Mouse (Mus musculus): ENCODE measurements around the gene Sh3kbp1.

The Sh3kbp1 gene

GRCm38 (mm10) chrX:159650727-159651126 lies 23.7 kb downstream of the Sh3kbp1 start:
- no peak for TF ChIP-seq GATA4 (IDR thresholded peaks at IDR 0.05; ENCODE audit: insufficient replicate concordance, low read length)

GRCm38 (mm10) chrX:159671388-159671787 lies 44.3 kb downstream of the Sh3kbp1 start:
- no peak for TF ChIP-seq GATA4 (IDR thresholded peaks at IDR 0.05; ENCODE audit: insufficient replicate concordance, low read length)

- TF ChIP-seq GATA4 (IDR thresholded peaks at IDR 0.05; ENCODE audit: insufficient replicate concordance, low read length), result no peak
These were observed 45.4 kb downstream of the Sh3kbp1 start for GRCm38 (mm10) chrX:159672466-159672865.

DNA sequence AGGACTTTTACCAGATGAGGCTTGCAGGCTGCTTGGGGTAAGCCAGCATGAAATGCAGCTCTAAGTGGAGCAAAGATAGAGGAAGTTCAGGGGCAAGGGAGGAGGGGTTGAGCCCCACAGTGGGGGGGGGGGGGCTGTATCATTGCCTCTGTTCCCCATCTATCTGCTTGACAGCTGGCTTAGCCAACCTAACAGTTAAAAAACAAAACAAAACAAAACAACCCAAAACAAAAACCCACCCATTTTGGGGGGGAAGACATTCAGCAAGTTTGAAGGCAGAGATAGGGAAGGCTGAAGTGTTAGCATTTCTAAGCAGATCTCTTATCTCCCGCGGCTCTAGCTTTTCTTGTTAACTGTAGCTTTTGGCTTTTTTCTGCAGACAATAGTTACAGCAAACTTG lies 49.2 kb downstream of the Sh3kbp1 start:
- TF ChIP-seq GATA4 (IDR thresholded peaks at IDR 0.05; ENCODE audit: insufficient replicate concordance, low read length), result no peak

DNA sequence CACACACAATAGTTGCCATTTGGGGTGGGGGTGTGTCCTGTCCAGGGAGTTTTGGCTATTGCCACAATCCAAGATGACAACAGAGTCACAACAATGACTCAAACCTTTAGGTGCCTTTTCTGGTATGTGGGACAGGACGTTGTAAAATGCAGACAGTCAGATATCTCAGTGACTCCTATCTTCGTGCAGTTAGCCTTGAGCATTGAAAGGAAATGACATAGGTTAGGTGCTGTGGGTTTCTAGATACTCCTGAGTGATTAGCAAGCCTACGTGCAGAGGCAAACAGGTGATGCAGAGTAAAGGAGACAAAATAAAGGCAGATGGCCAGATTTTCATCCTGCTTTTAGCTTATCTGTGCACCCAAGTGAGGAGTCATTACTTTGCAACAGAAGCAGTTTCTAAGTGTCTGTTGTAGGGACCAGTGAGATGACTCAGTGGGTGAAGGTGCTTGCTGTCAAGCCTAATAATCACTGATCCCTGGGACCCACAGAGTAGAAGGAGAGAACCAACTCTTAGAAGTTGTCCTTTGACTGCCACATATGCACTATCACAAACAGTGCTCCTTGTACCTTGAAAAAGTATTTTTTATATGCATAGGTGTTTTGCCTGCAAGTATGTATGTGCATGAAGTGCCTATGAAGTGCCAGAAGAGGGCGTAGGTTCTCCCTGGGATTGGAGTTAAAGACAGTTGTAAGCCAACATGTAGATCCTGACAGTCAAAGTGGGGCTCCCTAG lies 50.7 kb downstream of the Sh3kbp1 start:
- no peak for TF ChIP-seq GATA4 (IDR thresholded peaks at IDR 0.05; ENCODE audit: insufficient replicate concordance, low read length)

GRCm38 (mm10) chrX:159678320-159678835 lies 51.3 kb downstream of the Sh3kbp1 start:
- no peak for TF ChIP-seq GATA4 (IDR thresholded peaks at IDR 0.05; ENCODE audit: insufficient replicate concordance, low read length)

- TF ChIP-seq GATA4 (IDR thresholded peaks at IDR 0.05; ENCODE audit: insufficient replicate concordance, low read length), result no peak
These were observed 58.4 kb downstream of the Sh3kbp1 start for GRCm38 (mm10) chrX:159685521-159685920.

GRCm38 (mm10) chrX:159686850-159687249 lies 59.8 kb downstream of the Sh3kbp1 start:
- no peak for TF ChIP-seq GATA4 (IDR thresholded peaks at IDR 0.05; ENCODE audit: insufficient replicate concordance, low read length)

DNA sequence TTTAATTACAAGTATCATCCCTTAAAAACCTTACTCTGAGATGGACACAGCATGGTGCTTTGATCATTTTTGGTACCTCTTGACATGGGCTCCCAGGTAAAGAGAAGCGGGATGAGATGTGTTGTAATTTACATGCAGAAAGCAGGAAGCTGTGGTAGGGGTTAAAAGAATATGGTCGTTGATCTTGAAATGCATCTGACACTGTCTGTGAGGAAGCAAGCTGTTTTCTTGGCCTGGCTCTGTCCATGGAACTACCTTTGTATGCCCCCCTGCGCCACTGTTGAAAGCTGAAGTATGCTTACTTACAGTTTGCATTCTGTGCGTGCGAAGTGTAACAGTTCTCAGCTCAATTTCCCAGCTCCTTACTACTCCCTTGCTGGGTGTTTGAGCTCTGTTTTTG lies 61.6 kb downstream of the Sh3kbp1 start:
- no peak for TF ChIP-seq GATA4 (IDR thresholded peaks at IDR 0.05; ENCODE audit: insufficient replicate concordance, low read length)

DNA sequence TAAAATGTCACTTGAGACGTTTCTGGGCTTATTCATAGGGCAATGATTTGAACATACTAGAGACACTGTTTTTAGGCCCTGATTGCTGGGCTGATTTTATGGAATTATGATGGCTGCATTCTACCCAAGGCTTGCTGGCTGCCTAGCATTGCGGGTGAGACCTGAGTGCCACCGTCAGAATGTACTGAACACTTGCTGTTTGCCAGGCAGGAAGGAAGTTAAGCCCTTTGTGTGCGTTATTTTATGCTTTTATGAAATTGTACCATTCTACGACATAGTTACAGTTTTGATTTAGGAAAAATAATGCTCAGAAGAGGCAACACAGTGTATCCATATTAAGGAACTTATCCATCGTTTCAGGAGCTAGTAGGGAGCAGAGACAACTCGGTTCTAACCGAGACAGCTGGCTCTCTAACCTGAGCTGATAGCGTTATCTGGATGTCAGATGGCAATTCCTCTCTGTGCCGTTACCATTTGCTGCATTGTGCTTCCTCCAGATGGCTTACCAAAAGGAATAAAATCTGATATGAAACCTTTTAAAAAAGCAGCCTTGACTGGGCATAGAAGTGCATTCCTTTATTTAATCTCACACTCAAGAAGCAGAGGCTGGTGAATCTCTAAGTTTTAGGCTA lies 62.8 kb downstream of the Sh3kbp1 start:
- no peak for TF ChIP-seq GATA4 (IDR thresholded peaks at IDR 0.05; ENCODE audit: insufficient replicate concordance, low read length)

DNA sequence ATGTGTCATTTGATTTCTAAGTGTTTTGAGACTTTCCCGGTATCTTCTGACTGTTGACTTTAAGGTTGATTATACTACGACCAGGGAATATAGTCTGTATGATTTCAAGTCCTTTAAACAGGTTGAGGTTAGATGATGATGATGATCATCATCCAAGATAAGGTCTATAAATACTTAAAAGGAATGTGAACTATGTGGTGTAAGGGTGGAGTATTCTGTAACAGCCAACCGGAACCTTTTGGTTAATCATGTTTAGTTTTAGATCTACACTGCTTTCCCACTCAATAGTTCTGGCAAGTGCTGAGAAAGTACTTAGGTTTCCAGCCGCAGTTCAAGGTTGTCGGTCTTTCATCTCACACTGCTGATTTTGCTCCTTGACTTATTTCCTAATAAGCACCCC lies 66.1 kb downstream of the Sh3kbp1 start:
- no peak for TF ChIP-seq GATA4 (IDR thresholded peaks at IDR 0.05; ENCODE audit: insufficient replicate concordance, low read length)

- no peak for TF ChIP-seq GATA4 (IDR thresholded peaks at IDR 0.05; ENCODE audit: insufficient replicate concordance, low read length)
These were observed 69.5 kb downstream of the Sh3kbp1 start for GRCm38 (mm10) chrX:159696545-159696944.

DNA sequence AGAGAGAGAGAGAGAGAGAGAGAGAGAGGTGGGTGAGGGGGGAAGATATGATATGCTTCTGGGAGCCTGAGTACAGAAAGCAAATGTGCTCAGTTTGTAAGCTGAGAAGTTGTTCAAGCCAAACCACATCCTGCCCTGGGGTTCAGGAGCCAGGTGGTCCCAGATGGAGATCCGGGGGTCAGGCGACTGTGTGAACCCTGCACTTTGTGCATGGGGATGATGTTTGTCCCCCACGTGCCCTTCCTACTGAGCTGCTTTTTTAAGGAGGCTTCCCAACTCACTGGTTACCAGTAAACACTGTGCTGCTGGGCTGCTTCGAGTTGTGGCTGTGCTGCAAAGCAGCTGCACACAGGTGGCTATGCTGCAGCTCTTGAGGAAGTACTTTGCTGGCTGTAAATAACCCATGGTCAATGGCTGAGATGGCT lies 70.0 kb downstream of the Sh3kbp1 start:
- no peak for TF ChIP-seq GATA4 (IDR thresholded peaks at IDR 0.05; ENCODE audit: insufficient replicate concordance, low read length)

DNA sequence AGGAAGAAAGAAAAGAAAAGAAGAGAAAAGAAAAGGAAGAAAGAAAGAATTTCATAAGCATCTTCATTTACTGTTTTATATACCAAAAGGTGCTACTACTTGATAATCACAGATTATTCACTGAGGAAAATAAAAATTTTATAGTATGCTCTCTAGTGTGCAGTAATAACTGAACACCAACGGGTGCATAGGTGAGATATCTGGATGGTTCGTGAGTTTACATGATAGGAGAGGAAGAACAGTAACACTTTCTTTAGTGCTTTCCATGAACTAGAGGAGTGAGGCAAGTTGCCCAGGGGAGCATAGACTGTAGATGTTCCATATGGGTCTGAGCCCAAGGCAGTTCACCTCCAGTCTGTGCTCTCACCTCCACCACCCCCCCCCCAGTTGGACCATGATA lies 75.8 kb downstream of the Sh3kbp1 start:
- TF ChIP-seq GATA4 (IDR thresholded peaks at IDR 0.05; ENCODE audit: insufficient replicate concordance, low read length), result no peak

DNA sequence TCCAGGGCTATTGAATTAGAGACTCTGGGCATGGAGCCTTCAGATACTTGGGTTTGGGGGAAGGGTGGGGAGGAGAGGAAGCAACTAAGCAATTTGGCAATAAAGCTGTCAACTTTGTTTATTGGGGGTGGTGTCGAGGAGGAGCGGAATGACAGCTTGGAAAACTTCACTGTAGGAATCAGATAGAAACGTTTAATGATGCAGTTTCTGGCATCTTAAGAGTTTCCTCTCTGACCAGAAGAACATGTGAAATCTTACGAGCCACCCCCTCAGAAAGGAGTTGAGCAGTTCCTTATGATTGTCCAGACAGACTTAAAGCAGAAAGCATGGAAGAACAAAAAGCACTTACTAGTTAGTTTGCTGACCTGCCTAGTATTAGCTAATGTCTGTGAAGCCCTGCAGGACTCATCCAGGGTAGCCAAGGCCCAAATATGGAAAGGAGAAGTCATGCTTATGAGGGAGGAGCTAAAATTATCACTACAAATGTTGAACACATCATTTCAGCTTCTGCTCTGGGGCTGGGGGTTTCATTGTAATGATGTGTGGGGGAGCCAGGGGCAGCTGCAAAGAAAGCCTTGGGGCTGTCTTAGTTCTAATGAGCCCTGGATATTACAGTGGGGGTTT lies 77.4 kb downstream of the Sh3kbp1 start:
- no peak for TF ChIP-seq GATA4 (IDR thresholded peaks at IDR 0.05; ENCODE audit: insufficient replicate concordance, low read length)

DNA sequence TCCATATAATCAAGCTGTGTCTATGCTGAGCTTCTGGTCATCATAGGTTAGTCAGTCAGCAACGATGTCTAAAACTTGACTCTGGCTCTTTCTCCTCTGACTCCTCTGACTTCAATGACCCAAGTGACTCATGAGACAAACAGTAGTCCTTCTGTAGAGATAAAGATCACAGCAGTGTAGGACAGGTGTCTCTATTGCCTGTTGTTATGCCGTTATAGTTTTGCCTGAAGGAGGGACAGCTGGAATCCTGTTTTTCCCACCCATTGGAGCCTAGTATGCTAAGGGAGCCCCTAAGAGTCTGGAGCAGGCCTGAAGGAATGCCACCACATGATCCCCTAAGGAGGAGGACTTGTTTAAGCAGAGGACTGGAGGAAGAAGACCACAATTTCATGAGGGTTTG lies 78.3 kb downstream of the Sh3kbp1 start:
- no peak for TF ChIP-seq GATA4 (IDR thresholded peaks at IDR 0.05; ENCODE audit: insufficient replicate concordance, low read length)

Data from liver, adult (tissue).